Mouse (Mus musculus): ENCODE results near the gene Pgm1. TPM values are rescaled to one million over a fixed set of nuclear protein-coding genes. Genes with fewer than 3 reads are reported as not detected.

Gene Pgm1
- polyA plus RNA-seq (2014; fragmentation: Nextera tagmentation; extraction: Ambion mirVana), result 142 and 150 TPM in 2 replicates

DNA sequence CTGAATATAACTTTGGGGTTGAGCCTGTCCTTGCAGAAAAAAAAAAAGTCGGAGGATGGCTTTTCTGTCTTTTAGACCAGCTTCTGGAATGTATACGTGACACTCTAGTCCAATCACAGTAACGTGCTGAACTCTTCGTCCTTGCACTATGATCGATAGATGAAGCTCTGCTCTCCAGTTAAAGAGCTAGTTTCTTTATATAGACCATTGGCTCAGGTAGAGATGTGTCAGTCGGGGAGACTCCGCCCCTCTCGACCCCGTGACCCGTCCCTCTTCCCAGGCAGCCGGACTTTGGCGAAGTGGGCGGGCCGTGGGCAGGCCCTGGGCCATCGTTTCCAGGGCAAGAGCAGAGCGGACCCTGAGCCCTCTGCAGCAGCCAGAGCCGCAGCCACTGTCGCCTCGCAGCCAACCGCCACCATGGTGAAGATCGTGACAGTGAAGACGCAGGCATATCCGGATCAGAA lies at the start of gene Pgm1:
Pgm1 (plus strand) TSS at position 266 of the 464 bp plus-strand sequence.
- Histone ChIP-seq H3K27ac (ENCODE audit: low read depth) (peak within 1 kb of the TSS; percentile 94), H3K4me1 (replicated peaks; ENCODE audit: control insufficient read depth, insufficient read depth, low read length) (no peaks in the 10 kb centered on the region; the same call in 1 of the 2 replicates), H3K9me3 (ENCODE audit: control insufficient read depth, low read length) (no peaks in the 10 kb centered on the region), H3K9ac (ENCODE audit: low read length) (peak within 1 kb of the TSS; percentile 74), H3K4me3 (ENCODE audit: low read depth, low read length) (peak within 1 kb of the TSS; percentile 68), H3K4me2 (ENCODE audit: low read length) (peak within 1 kb of the TSS; percentile 89), H3K27me3 (replicated peaks; ENCODE audit: control insufficient read depth, insufficient read depth, low read length) (no peaks in the 10 kb centered on the region), H3K36me3 (ENCODE audit: control insufficient read depth, insufficient read depth, low read length) (no peaks in the 10 kb centered on the region)
- 3% methylated on average over 23 of the region's 23 CpGs for WGBS
- ATAC-seq (replicated peaks; ENCODE audit: low FRiP score, low TSS enrichment, low read depth), result peak; percentile 85
- no peak for DNase-seq (ENCODE audit: low spot score)

DNA sequence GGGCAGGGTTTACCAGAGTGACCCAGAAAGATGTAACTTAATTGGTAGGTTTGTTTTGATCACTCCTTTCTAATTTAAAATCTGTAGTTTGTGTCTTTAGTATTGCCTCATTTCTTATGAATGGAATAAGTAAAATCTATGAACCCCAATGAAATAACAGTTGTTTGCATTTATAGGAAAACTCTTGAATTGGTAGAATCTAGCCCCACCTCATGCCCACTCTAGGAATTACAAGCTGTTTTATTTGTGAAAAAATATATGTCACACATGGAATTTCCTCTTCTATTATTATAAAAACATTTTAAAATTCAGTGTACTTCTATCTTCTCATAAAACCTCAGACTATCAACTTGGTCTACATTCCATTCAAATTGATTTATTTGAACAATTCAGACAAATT lies 47.3 kb upstream of the Pgm1 start:
- H3K4me1 ChIP-seq (replicated peaks; ENCODE audit: control insufficient read depth, insufficient read depth, low read length), result no peaks in the 10 kb centered on the region
- DNase-seq (ENCODE audit: low spot score) (no peak), ATAC-seq (replicated peaks; ENCODE audit: low FRiP score, low TSS enrichment, low read depth) (no peak)
- H3K9ac ChIP-seq (ENCODE audit: low read length), result no peak overlapping the region
- H3K27me3 ChIP-seq (replicated peaks; ENCODE audit: control insufficient read depth, insufficient read depth, low read length), result no peaks in the 10 kb centered on the region
- H3K4me2 ChIP-seq (ENCODE audit: low read length), result no peak overlapping the region
- no peak overlapping the region for H3K27ac ChIP-seq (ENCODE audit: low read depth)
- peaks cover 4% of the 10 kb centered on the region; the same call in 1 of the 2 replicates for H3K36me3 ChIP-seq (ENCODE audit: control insufficient read depth, insufficient read depth, low read length)
- H3K9me3 ChIP-seq (ENCODE audit: control insufficient read depth, low read length), result no peaks in the 10 kb centered on the region
- H3K4me3 ChIP-seq (ENCODE audit: low read depth, low read length), result no peak overlapping the region

DNA sequence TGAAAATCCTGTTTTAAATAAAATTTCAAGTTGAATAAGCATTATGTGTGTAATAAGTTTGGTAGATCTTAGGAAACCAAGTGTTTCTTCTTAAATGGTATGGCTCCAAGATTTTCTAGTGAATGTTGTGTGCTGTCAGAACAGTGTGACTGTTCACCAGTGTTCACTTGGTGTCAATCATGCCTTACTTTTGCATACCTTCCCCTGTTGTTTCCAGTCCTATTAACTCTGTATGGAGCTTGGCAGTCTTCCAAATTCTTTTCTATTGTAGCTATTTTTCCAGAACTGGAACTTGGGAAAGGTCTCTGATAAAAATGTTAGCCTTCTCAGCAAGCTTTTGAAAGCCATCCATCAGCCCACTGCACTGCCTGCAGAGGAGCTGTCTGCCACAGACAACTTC lies 46.8 kb upstream of the Pgm1 start:
- no peak overlapping the region for H3K9ac ChIP-seq (ENCODE audit: low read length)
- H3K36me3 ChIP-seq (ENCODE audit: control insufficient read depth, insufficient read depth, low read length), result peaks cover 4% of the 10 kb centered on the region; the same call in 1 of the 2 replicates
- no peaks in the 10 kb centered on the region for H3K9me3 ChIP-seq (ENCODE audit: control insufficient read depth, low read length)
- no peak overlapping the region for H3K4me2 ChIP-seq (ENCODE audit: low read length)
- H3K4me1 ChIP-seq (replicated peaks; ENCODE audit: control insufficient read depth, insufficient read depth, low read length), result no peaks in the 10 kb centered on the region
- no peak overlapping the region for H3K27ac ChIP-seq (ENCODE audit: low read depth)
- DNase-seq (ENCODE audit: low spot score) (no peak), ATAC-seq (replicated peaks; ENCODE audit: low FRiP score, low TSS enrichment, low read depth) (no peak)
- H3K27me3 ChIP-seq (replicated peaks; ENCODE audit: control insufficient read depth, insufficient read depth, low read length), result no peaks in the 10 kb centered on the region
- no peak overlapping the region for H3K4me3 ChIP-seq (ENCODE audit: low read depth, low read length)

DNA sequence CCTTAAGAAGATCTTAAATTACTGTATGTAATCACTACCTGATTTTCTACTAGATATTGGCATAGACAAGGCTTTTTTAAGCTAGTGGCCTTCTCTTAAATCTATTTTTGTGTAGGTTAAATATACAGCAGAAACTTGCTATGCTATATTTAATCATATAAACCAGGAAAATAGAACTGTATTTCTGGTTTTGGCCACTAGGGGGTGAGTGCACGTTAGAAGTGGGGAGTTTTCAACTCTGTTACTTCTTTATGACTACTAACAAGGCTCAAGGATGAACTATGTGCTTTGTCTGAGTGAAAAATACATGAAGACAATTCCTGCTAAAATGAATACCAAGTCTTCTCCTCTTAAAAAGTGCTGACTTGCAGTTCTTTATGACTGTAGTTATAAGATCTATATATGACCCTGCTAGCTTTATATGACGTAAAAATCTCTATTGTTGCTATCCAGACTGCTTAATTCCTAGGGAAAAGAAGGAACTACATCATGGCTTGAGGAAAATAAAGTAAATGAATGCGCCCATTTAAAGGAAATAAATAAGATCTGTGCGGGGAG lies 15.2 kb upstream of the Pgm1 start:
- Histone ChIP-seq H3K27me3 (replicated peaks; ENCODE audit: control insufficient read depth, insufficient read depth, low read length) (no peaks in the 10 kb centered on the region), H3K4me2 (ENCODE audit: low read length) (no peak overlapping the region), H3K9ac (ENCODE audit: low read length) (no peak overlapping the region), H3K9me3 (ENCODE audit: control insufficient read depth, low read length) (no peaks in the 10 kb centered on the region), H3K36me3 (ENCODE audit: control insufficient read depth, insufficient read depth, low read length) (no peaks in the 10 kb centered on the region), H3K27ac (ENCODE audit: low read depth) (no peak overlapping the region), H3K4me1 (replicated peaks; ENCODE audit: control insufficient read depth, insufficient read depth, low read length) (no peaks in the 10 kb centered on the region), H3K4me3 (ENCODE audit: low read depth, low read length) (no peak overlapping the region)
- no peak for DNase-seq (ENCODE audit: low spot score)
- WGBS, result 65% methylated on average over 4 of the region's 4 CpGs
- ATAC-seq (replicated peaks; ENCODE audit: low FRiP score, low TSS enrichment, low read depth), result no peak

DNA sequence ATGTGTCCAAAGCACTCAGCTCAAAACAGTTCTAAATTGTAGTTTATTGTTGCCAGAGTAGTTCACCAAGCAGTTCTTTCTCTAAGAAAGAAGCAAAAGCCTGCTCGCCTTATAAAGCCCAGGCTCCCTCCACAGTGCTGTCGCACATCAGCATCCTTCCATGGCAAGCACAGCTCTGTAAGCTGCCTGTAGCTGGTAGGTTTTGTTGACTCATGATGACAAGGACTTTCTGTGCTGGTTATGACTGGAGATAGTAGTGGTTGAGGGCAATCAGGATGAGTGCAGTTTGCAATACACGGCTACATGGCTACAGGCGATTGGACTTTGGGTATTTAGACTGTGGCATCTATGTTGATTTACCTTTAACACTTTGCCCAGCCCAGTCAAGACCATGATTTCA lies 2.8 kb upstream of the Pgm1 start:
- H3K36me3 ChIP-seq (ENCODE audit: control insufficient read depth, insufficient read depth, low read length), result no peaks in the 10 kb centered on the region
- no peaks in the 10 kb centered on the region for H3K9me3 ChIP-seq (ENCODE audit: control insufficient read depth, low read length)
- no peak overlapping the region for H3K27ac ChIP-seq (ENCODE audit: low read depth)
- no peaks in the 10 kb centered on the region; the same call in 1 of the 2 replicates for H3K4me1 ChIP-seq (replicated peaks; ENCODE audit: control insufficient read depth, insufficient read depth, low read length)
- no peak for ATAC-seq (replicated peaks; ENCODE audit: low FRiP score, low TSS enrichment, low read depth)
- H3K4me2 ChIP-seq (ENCODE audit: low read length), result no peak overlapping the region
- H3K4me3 ChIP-seq (ENCODE audit: low read depth, low read length), result no peak overlapping the region
- WGBS, result 90% methylated on average over 4 of the region's 4 CpGs
- no peaks in the 10 kb centered on the region for H3K27me3 ChIP-seq (replicated peaks; ENCODE audit: control insufficient read depth, insufficient read depth, low read length)
- no peak overlapping the region for H3K9ac ChIP-seq (ENCODE audit: low read length)
- DNase-seq (ENCODE audit: low spot score), result no peak

DNA sequence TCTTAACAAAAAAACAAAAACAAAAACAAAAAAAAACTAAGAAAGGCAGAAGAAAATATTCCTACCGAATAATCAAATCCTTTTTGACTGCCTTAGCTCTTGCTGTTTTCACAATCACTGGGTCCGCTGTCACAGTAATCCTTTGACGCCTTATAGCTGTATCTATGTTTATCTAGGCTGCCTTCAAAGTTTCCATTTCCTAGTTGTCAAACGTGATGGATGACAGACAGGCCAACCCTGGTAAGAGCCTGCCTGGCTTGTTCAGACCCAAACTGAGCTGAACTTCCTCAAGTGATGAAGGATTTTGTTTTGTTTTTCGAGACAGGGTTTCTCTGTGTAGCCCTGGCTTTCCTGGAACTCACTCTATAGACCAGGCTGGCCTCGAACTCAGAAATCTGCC lies 693 bp upstream of the Pgm1 start:
- H3K36me3 ChIP-seq (ENCODE audit: control insufficient read depth, insufficient read depth, low read length), result no peaks in the 10 kb centered on the region
- WGBS, result 65% methylated on average over 6 of the region's 6 CpGs
- H3K4me1 ChIP-seq (replicated peaks; ENCODE audit: control insufficient read depth, insufficient read depth, low read length), result no peaks in the 10 kb centered on the region; the same call in 1 of the 2 replicates
- no peak overlapping the region for H3K27ac ChIP-seq (ENCODE audit: low read depth)
- no peak overlapping the region for H3K4me2 ChIP-seq (ENCODE audit: low read length)
- no peak for DNase-seq (ENCODE audit: low spot score)
- no peak for ATAC-seq (replicated peaks; ENCODE audit: low FRiP score, low TSS enrichment, low read depth)
- H3K9me3 ChIP-seq (ENCODE audit: control insufficient read depth, low read length), result no peaks in the 10 kb centered on the region
- no peaks in the 10 kb centered on the region for H3K27me3 ChIP-seq (replicated peaks; ENCODE audit: control insufficient read depth, insufficient read depth, low read length)
- no peak overlapping the region for H3K4me3 ChIP-seq (ENCODE audit: low read depth, low read length)
- H3K9ac ChIP-seq (ENCODE audit: low read length), result no peak overlapping the region

DNA sequence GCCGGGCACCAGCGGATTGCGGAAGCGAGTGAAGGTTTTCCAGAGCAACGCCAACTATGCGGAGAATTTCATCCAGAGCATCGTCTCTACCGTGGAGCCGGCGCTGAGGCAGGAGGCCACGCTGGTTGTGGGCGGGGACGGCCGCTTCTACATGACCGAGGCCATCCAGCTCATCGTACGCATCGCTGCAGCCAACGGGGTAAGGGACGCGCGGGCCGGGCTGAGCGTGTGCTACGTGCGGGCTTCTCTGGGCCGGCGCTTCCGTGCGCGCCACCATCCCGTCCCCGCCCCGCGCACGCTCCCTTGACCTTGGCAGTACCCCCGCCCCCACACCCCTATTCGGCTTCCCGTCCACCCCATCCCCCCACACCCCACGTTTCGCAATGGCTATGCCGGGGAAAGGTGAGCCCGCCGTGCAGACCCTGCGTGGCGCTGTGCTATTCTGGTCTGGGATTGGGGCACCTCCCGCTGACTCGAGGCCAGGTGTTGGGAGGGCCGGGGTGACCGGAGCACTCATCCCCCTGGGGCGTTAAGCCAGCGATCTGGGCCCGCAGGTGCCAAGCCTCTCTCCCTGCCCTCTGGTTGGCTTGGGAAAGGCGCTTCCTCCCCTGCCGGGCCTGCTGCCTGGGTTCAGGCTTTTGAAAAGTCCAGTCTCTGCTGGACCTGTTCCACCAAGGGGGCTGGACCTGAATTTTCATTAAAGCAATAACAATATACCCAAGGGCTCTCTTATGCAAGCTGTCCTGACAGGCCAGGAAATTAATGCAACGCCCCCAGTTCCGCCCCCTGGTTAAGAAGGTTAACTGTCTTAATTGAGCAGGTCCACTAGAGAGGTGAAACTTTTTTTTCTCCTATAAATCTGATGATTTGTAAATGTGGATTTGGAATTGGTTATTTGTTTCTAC lies 651 bp downstream of the Pgm1 start, which contains the start of gene Itgb3bp:
Itgb3bp (minus strand) TSS at position 201 of the 905 bp plus-strand sequence.
- Histone ChIP-seq H3K9me3 (ENCODE audit: control insufficient read depth, low read length) (no peaks in the 10 kb centered on the region), H3K9ac (ENCODE audit: low read length) (peak within 1 kb of the TSS; percentile 74), H3K4me3 (ENCODE audit: low read depth, low read length) (peak within 1 kb of the TSS; percentile 68), H3K4me1 (replicated peaks; ENCODE audit: control insufficient read depth, insufficient read depth, low read length) (no peaks in the 10 kb centered on the region; the same call in 1 of the 2 replicates), H3K36me3 (ENCODE audit: control insufficient read depth, insufficient read depth, low read length) (no peaks in the 10 kb centered on the region), H3K4me2 (ENCODE audit: low read length) (peak within 1 kb of the TSS; percentile 89), H3K27me3 (replicated peaks; ENCODE audit: control insufficient read depth, insufficient read depth, low read length) (no peaks in the 10 kb centered on the region), H3K27ac (ENCODE audit: low read depth) (peak within 1 kb of the TSS; percentile 94)
- peak; percentile 95 for ATAC-seq (replicated peaks; ENCODE audit: low FRiP score, low TSS enrichment, low read depth)
- peak; percentile 90 for DNase-seq (ENCODE audit: low spot score)
- under 1% methylated on average over 57 of the region's 57 CpGs for WGBS

DNA sequence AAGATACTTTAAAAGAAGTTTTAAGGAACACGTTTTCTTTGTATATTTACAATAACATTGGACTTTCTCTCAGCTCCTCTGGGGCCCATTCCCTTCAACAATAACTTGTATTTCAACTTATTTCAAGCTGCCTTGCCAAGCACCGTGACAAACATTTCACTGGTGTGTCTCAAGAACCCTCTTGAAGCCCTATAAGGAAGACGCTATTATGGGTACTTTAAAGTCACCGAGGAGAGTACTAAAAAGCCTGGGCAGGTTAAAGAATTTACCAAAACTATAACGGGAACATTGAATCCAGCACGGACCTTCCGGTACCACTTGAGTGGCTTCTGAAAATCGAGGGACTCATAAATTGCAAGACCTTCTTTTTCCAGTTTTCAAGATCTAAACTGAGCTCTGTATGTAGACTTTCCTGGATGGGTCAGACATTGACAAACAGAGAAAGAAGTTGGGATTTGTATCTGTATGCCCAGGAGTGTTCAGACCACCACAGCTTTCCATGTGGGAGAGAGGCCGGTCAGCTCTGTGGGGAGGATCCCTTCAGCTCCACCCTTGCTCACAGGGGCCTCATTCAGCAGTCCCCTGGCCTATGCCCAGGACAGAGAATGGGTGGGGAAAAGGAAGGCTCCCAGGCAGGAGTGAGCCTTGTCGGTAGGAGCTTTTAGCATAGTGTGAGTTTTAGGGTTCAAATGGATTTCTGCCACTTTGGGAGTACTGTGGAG lies 1.5 kb downstream of the Pgm1 start:
- 47% methylated on average over 10 of the region's 10 CpGs for WGBS
- Histone ChIP-seq H3K27me3 (replicated peaks; ENCODE audit: control insufficient read depth, insufficient read depth, low read length) (no peaks in the 10 kb centered on the region), H3K36me3 (ENCODE audit: control insufficient read depth, insufficient read depth, low read length) (no peaks in the 10 kb centered on the region), H3K4me3 (ENCODE audit: low read depth, low read length) (peak overlapping the region; percentile 68), H3K9me3 (ENCODE audit: control insufficient read depth, low read length) (no peaks in the 10 kb centered on the region), H3K27ac (ENCODE audit: low read depth) (no peak overlapping the region), H3K4me2 (ENCODE audit: low read length) (peak overlapping the region; percentile 89), H3K4me1 (replicated peaks; ENCODE audit: control insufficient read depth, insufficient read depth, low read length) (no peaks in the 10 kb centered on the region; the same call in 1 of the 2 replicates), H3K9ac (ENCODE audit: low read length) (no peak overlapping the region)
- ATAC-seq (replicated peaks; ENCODE audit: low FRiP score, low TSS enrichment, low read depth), result no peak
- DNase-seq (ENCODE audit: low spot score), result no peak

Measured in intestine, embryonic 14.5 days (tissue).